Mouse (Mus musculus) ovary, postnatal 14 days (tissue): ENCODE data around the gene Tstd1.

Source experiments
- DNase-seq: peaks from one replicate; pipeline ENCODE4 v3.0.0; 2022; ENCODE audit warnings: low spot score

Tstd1 gene

GRCm38 (mm10) chr1:171454926-171455325 lies 36.3 kb downstream of the Tstd1 start:
- no peak for DNase-seq

DNA sequence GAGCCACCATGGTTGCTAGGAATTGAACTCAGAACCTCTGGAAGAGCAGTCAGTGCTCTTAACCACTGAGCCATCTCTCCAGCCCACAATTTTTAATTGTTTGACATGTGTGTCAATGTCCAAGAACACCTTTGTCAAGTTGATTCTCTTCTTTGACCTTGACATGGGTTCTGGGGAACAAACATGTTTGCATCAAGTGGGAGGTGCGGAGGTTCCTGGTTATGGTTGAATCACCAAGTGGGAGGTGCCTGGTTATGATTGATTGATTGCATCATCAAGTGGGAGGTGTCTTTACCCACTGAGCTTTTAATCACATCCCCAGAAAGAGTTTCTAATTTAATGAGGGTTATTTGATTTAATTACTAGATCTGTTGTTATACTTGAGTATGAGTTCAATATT lies 38.9 kb downstream of the Tstd1 start:
- DNase-seq = no peak

DNA sequence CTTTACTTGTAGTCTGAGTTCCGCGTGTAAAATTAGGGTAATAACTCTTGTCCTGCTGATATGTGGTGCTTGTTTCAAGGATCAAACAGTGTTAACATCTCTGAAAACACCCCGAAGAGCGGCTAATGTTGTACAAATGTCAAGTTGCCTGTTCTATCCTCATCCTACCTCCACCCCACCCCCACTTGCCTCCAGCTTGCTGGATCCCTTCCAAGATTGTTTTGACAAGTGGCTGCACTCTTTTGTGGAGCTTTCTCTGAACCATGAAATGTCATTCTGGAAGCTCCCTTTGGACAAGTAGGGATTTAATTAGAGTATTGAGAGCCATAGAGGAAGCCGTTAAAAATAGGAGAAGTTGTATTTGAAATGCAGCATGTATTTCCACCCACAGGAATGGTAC lies 41.1 kb downstream of the Tstd1 start:
- no peak for DNase-seq

GRCm38 (mm10) chr1:171460551-171461503 lies 42.2 kb downstream of the Tstd1 start:
- no peak for DNase-seq

GRCm38 (mm10) chr1:171463133-171463532 lies 44.5 kb downstream of the Tstd1 start:
- no peak for DNase-seq

DNA sequence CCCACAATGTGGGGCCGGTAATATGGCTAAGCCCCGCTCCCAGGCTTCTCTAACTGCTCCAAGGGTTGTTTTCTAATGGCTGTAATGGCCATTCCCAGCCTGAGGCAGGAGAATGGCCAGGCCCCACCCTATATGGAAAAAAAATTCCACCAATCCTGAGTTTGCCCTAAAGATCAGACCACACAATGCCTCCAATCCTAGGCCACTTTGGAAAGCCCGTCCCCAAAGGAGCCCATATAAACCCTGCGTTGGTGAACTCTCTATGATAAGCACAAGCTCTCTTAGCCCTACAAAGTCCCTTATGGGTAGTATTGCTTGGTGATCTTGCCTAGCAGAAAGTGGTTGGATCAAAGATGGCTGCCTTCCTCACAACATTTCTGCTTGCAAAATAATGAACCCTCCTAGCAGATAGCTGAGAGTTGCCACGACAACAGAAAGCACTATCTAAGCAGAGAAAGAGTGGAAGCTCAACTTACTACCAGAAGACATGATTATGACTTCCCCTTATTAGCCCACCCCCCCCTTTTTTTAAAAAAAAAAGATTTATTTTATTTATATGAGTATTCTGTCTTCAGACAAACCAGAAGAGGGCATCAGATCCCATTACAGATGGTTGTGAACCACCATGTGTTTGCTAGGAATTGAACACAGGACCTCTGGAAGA lies 47.2 kb downstream of the Tstd1 start:
- DNase-seq = no peak

DNA sequence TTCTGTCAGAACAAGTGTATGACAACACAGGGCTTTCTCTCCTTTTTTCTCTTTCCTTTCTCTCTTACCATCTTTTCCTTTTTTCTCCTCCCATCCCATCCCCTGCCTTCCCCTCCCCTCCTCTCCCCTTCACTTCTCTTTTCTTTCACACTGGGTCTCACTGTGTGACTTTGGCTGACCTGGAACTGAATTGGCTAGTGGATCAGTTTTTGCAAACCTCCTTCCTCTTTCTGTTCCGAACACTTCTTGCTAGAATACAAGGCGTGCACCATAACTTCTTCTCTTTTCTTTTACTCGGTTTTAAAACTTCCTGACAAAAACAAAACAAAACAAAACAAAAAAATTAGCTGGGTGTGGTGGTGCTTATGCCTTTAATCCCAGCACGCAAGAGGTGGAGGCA lies 47.9 kb downstream of the Tstd1 start:
- DNase-seq = no peak

GRCm38 (mm10) chr1:171469678-171470077 lies 51.0 kb downstream of the Tstd1 start:
- no peak for DNase-seq
